Comparison of ENCODE assay signal across 1 mouse cellular context in the genomic region with DNA sequence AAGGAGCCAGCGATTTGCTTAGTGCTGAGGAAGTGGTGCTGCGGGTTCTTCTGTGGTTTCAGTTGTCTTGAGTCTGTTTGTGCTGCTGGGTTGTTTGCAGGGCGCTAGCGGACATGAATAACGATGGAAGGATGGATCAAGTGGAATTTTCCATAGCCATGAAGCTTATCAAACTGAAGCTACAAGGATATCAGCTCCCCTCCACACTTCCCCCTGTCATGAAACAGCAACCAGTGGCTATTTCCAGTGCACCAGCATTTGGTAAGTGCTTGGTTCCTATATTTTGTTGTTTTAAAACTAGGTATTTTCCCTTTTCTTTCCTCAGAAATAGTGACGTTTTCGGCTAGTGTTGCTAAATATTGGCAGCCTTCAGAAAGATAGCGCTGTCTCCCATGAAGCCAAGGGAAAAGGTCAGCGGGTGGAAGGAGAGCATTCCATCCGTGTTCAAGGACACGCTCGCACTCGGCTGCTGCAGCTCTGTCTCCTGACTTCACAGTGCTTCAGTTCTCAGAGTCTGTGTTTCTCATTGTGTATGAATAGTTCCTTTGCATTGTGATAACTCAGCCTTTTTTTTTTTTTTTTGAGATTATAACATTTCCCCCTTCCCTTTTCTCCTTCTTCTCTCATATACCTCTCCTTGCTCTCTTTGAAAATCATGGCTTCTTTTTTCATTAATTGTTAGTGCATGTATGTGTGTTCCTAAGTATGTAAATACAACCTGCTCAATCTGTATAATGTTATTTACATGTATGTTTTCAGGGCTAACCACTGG.
TF ChIP-seq lines count a peak whose summit lies in the region.

No protein-coding gene starts in this region.

TF ChIP-seq in CH12.LX, 34 proteins besides CTCF, POLR2A, EP300 and RAD21 (continued from another document):
- TF ChIP-seq JUN (IDR thresholded peaks at IDR 0.05; ENCODE audit: insufficient read depth, low read depth, low read length) (no peak; the same call in 1 of the 2 replicates), NELFE (IDR thresholded peaks at IDR 0.05; ENCODE audit: low read depth, low read length) (no peak), MYC (IDR thresholded peaks at IDR 0.05; ENCODE audit: low read depth, low read length) (peak; percentile 68; the same call in 1 of the 2 replicates), BHLHE40 (IDR thresholded peaks at IDR 0.05; ENCODE audit: low read depth, low read length) (peak; percentile 68), HCFC1 (IDR thresholded peaks at IDR 0.05; ENCODE audit: low read depth, low read length) (no peak), UBTF (IDR thresholded peaks at IDR 0.05; ENCODE audit: low read depth, low read length) (no peak), ELF1 (IDR thresholded peaks at IDR 0.05; ENCODE audit: low read depth, low read length) (peak; percentile 62), KAT2A (IDR thresholded peaks at IDR 0.05; ENCODE audit: insufficient replicate concordance, low read length) (no peak), ZNF384 (IDR thresholded peaks at IDR 0.05; ENCODE audit: low read depth, low read length) (no peak; the same call in 1 of the 2 replicates), CHD1 (IDR thresholded peaks at IDR 0.05; ENCODE audit: low read depth, low read length) (no peak), CHD2 (IDR thresholded peaks at IDR 0.05; ENCODE audit: low read length) (peak; percentile 44), MAFK (IDR thresholded peaks at IDR 0.05; ENCODE audit: insufficient replicate concordance, low read length) (0 out of 2 replicates have a peak, but pooled peaks have one; percentile 55), MXI1 (IDR thresholded peaks at IDR 0.05; ENCODE audit: low read depth, low read length) (peak; percentile 59)
